ENCODE assay signal across 8 mouse cellular contexts in the genomic region with DNA sequence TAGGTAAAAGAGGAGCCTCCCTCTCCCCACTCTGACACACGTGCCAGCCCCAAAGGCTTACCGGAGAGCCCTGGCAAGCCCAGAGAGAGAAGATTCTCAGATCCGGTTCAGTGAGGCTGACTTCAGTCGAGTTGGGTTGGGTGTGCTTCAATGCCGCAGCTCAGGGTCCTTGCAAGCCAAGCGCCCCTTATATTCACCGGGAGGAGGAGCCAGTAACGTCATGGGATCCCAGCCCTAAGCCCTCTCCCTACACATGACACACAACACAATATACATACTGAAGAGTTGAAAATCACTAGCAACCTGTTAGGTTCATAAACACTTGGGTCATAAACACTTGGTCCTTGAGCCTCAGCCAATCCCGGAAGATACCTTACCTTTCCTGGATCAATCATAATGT. TPM values are rescaled to one million over a fixed set of nuclear protein-coding genes. Genes with fewer than 3 reads are reported as not detected.
DNase-seq lines count a peak whose midpoint lies in the region; ATAC-seq and TF ChIP-seq lines count a peak whose summit lies in the region.
"Not testable (repeated sequence)": the region's sequence is repeated elsewhere in the genome, so short reads cannot be mapped to it uniquely, and the experiment has no call there.

No protein-coding gene starts in this region.

- H3K27me3 ChIP-seq in ES-Bruce4 (ENCODE audit: control insufficient read depth, insufficient read depth, low read length, poor library complexity, severe bottlenecking); forebrain, embryonic 15.5 days; kidney, embryonic 14.5 days (ENCODE audit: control insufficient read depth, insufficient read depth, low read length); liver, embryonic 11.5 days (replicated peaks; ENCODE audit: control insufficient read depth, insufficient read depth, low read length); midbrain, embryonic 11.5 days (ENCODE audit: control insufficient read depth, insufficient read depth, low read length); neural tube, embryonic 15.5 days (replicated peaks): not testable (repeated sequence)
- H3K27me3 ChIP-seq in embryonic facial prominence, embryonic 10.5 days (replicated peaks; ENCODE audit: low read depth, poor library complexity, severe bottlenecking), result peaks cover 59% of the 10 kb centered on the region
- peaks cover 39% of the 10 kb centered on the region for H3K27me3 ChIP-seq in hindbrain, embryonic 10.5 days (ENCODE audit: insufficient read depth, poor library complexity, severe bottlenecking)

- not testable (repeated sequence) for TF ChIP-seq CTCF in ES-Bruce4 (IDR thresholded peaks at IDR 0.05; ENCODE audit: low read depth, low read length)

- H3K9ac ChIP-seq in ES-Bruce4 (ENCODE audit: low read depth, poor library complexity, severe bottlenecking), result peak overlapping the region; percentile 95
- H3K9ac ChIP-seq in forebrain, embryonic 15.5 days (replicated peaks); kidney, embryonic 14.5 days (ENCODE audit: low read depth, low read length); liver, embryonic 11.5 days (ENCODE audit: low read depth, low read length); midbrain, embryonic 11.5 days (ENCODE audit: low read length); neural tube, embryonic 15.5 days (replicated peaks): not testable (repeated sequence)

- 15% methylated on average over 9 of the region's 9 CpGs for whole genome bisulfite sequencing in embryonic facial prominence, embryonic 10.5 days
- WGBS in forebrain, embryonic 15.5 days, result 28% methylated on average over 9 of the region's 9 CpGs
- WGBS in hindbrain, embryonic 10.5 days, result 16% methylated on average over 9 of the region's 9 CpGs
- WGBS in kidney, embryonic 14.5 days, result 13% methylated on average over 7 of the region's 9 CpGs
- 18% methylated on average over 7 of the region's 9 CpGs for WGBS in liver, embryonic 11.5 days
- WGBS in midbrain, embryonic 11.5 days, result 19% methylated on average over 5 of the region's 9 CpGs
- 27% methylated on average over 9 of the region's 9 CpGs for WGBS in neural tube, embryonic 15.5 days

- peak overlapping the region; percentile 96 for H3K4me3 ChIP-seq in ES-Bruce4 (ENCODE audit: low read depth, low read length)
- peak overlapping the region; percentile 52 for H3K4me3 ChIP-seq in embryonic facial prominence, embryonic 10.5 days
- H3K4me3 ChIP-seq in forebrain, embryonic 15.5 days, result peak overlapping the region; percentile 30
- H3K4me3 ChIP-seq in hindbrain, embryonic 10.5 days, result peak overlapping the region; percentile 49
- peak overlapping the region; percentile 31 for H3K4me3 ChIP-seq in kidney, embryonic 14.5 days (ENCODE audit: low read length)
- H3K4me3 ChIP-seq in liver, embryonic 11.5 days (ENCODE audit: low read depth, low read length), result peak overlapping the region; percentile 37
- H3K4me3 ChIP-seq in midbrain, embryonic 11.5 days (ENCODE audit: low read depth, low read length), result peak overlapping the region; percentile 25; the same call in 1 of the 2 replicates
- peak overlapping the region; percentile 34 for H3K4me3 ChIP-seq in neural tube, embryonic 15.5 days (replicated peaks)

- ATAC-seq in forebrain, embryonic 15.5 days (replicated peaks), result 0 out of 2 replicates have a peak, but pooled peaks have one; percentile 43
- peak; percentile 71; the same call in 1 of the 2 replicates for ATAC-seq in kidney, embryonic 14.5 days (ENCODE audit: low FRiP score, low TSS enrichment)
- ATAC-seq in liver, embryonic 11.5 days (replicated peaks; ENCODE audit: low FRiP score); midbrain, embryonic 11.5 days (ENCODE audit: low FRiP score): not testable (repeated sequence)
- peak; percentile 47; the same call in 1 of the 2 replicates for ATAC-seq in neural tube, embryonic 15.5 days (ENCODE audit: low FRiP score)

- DNase-seq in embryonic facial prominence, embryonic 10.5 days (ENCODE audit: low spot score), result peak; percentile 11
- not testable (repeated sequence) for DNase-seq in hindbrain, embryonic 10.5 days (ENCODE audit: low spot score); liver, embryonic 11.5 days (ENCODE audit: low spot score); midbrain, embryonic 11.5 days (ENCODE audit: low spot score, missing footprints)

- H3K27ac ChIP-seq in ES-Bruce4 (ENCODE audit: insufficient read depth, low read length), result peak overlapping the region; percentile 98
- H3K27ac ChIP-seq in embryonic facial prominence, embryonic 10.5 days (replicated peaks); forebrain, embryonic 15.5 days (replicated peaks); hindbrain, embryonic 10.5 days; kidney, embryonic 14.5 days (ENCODE audit: low read depth, low read length); liver, embryonic 11.5 days (ENCODE audit: low read depth, low read length); midbrain, embryonic 11.5 days (ENCODE audit: low read depth, low read length); neural tube, embryonic 15.5 days (replicated peaks): not testable (repeated sequence)

- peaks cover 21% of the 10 kb centered on the region for H3K36me3 ChIP-seq in ES-Bruce4 (ENCODE audit: control insufficient read depth, insufficient read depth, low read length, poor library complexity, severe bottlenecking)
- H3K36me3 ChIP-seq in embryonic facial prominence, embryonic 10.5 days (replicated peaks); forebrain, embryonic 15.5 days; hindbrain, embryonic 10.5 days; kidney, embryonic 14.5 days (ENCODE audit: control insufficient read depth, insufficient read depth, low read length); liver, embryonic 11.5 days (ENCODE audit: control insufficient read depth, insufficient read depth, low read length); midbrain, embryonic 11.5 days (ENCODE audit: control insufficient read depth, insufficient read depth, low read length); neural tube, embryonic 15.5 days: not testable (repeated sequence)

- peak overlapping the region; percentile 48 for H3K4me2 ChIP-seq in forebrain, embryonic 15.5 days (replicated peaks)
- peak overlapping the region; percentile 52 for H3K4me2 ChIP-seq in kidney, embryonic 14.5 days (replicated peaks; ENCODE audit: low read depth, low read length)
- peak overlapping the region; percentile 67 for H3K4me2 ChIP-seq in liver, embryonic 11.5 days
- H3K4me2 ChIP-seq in midbrain, embryonic 11.5 days, result peak overlapping the region; percentile 58
- H3K4me2 ChIP-seq in neural tube, embryonic 15.5 days, result peak overlapping the region; percentile 61

- not testable (repeated sequence) for H3K9me3 ChIP-seq in ES-Bruce4 (replicated peaks; ENCODE audit: control insufficient read depth, insufficient read depth, low read length, poor library complexity, severe bottlenecking); embryonic facial prominence, embryonic 10.5 days; forebrain, embryonic 15.5 days; hindbrain, embryonic 10.5 days; kidney, embryonic 14.5 days (ENCODE audit: control insufficient read depth, low read length); liver, embryonic 11.5 days (ENCODE audit: control insufficient read depth, low read length); midbrain, embryonic 11.5 days (ENCODE audit: control insufficient read depth, low read length); neural tube, embryonic 15.5 days (replicated peaks)

- H3K4me1 ChIP-seq in ES-Bruce4 (ENCODE audit: control insufficient read depth, insufficient read depth, low read length); embryonic facial prominence, embryonic 10.5 days; forebrain, embryonic 15.5 days; hindbrain, embryonic 10.5 days (replicated peaks); kidney, embryonic 14.5 days (ENCODE audit: control insufficient read depth, insufficient read depth, low read length); liver, embryonic 11.5 days (replicated peaks; ENCODE audit: control insufficient read depth, insufficient read depth, low read length); midbrain, embryonic 11.5 days (ENCODE audit: control insufficient read depth, insufficient read depth, low read length); neural tube, embryonic 15.5 days: not testable (repeated sequence)

- TF ChIP-seq EP300 in ES-Bruce4 (IDR thresholded peaks at IDR 0.05; ENCODE audit: insufficient read depth, low read depth, low read length), result not testable (repeated sequence)

- TF ChIP-seq POLR2A in ES-Bruce4 (IDR thresholded peaks at IDR 0.05; ENCODE audit: insufficient read depth, low read length), result not testable (repeated sequence)

RNA-seq across cellular contexts. Expression of a gene that starts 0.6 kb away (rescaled TPM):
- polyA plus RNA-seq in ES-Bruce4 (2011; ENCODE audit: insufficient read depth, insufficient read length, low read depth, missing spikeins), result 44.5 and 63.0 TPM in 2 replicates
- polyA plus RNA-seq in embryonic facial prominence, embryonic 10.5 days (2016; fragmentation: Nextera tagmentation; extraction: Ambion mirVana), result 0.92 and 1.2 TPM in 2 replicates
- polyA plus RNA-seq in forebrain, embryonic 15.5 days (2015; fragmentation: Nextera tagmentation; extraction: Ambion mirVana), result 1.5 and 2.2 TPM in 2 replicates
- 0.50 and 1.5 TPM in 2 replicates for polyA plus RNA-seq in hindbrain, embryonic 10.5 days (2016; fragmentation: Nextera tagmentation; extraction: Ambion mirVana)
- 2.2 and 2.3 TPM in 2 replicates for polyA plus RNA-seq in kidney, embryonic 14.5 days (2014; fragmentation: Nextera tagmentation; extraction: Ambion mirVana)
- 2.9 and 4.0 TPM in 2 replicates for polyA plus RNA-seq in liver, embryonic 11.5 days (2014; fragmentation: Nextera tagmentation; extraction: Ambion mirVana)
- 0.77 and 0.91 TPM in 2 replicates for polyA plus RNA-seq in midbrain, embryonic 11.5 days (2014; fragmentation: Nextera tagmentation; extraction: Ambion mirVana)
- polyA plus RNA-seq in neural tube, embryonic 15.5 days (2015; fragmentation: Nextera tagmentation; extraction: Ambion mirVana), result 5.0 and 5.6 TPM in 2 replicates

RNA-seq across cellular contexts. Expression of a gene that starts 25.7 kb away (rescaled TPM):
- 1.8 and 1.9 TPM in 2 replicates for polyA plus RNA-seq in ES-Bruce4 (2011; ENCODE audit: insufficient read depth, insufficient read length, low read depth, missing spikeins)
- not detected in 2 replicates for polyA plus RNA-seq in embryonic facial prominence, embryonic 10.5 days (2016; fragmentation: Nextera tagmentation; extraction: Ambion mirVana)
- polyA plus RNA-seq in forebrain, embryonic 15.5 days (2015; fragmentation: Nextera tagmentation; extraction: Ambion mirVana), result not detected in 2 replicates
- polyA plus RNA-seq in hindbrain, embryonic 10.5 days (2016; fragmentation: Nextera tagmentation; extraction: Ambion mirVana), result 0.04 TPM in 1 of 2 replicates, not detected in the other
- not detected in 2 replicates for polyA plus RNA-seq in kidney, embryonic 14.5 days (2014; fragmentation: Nextera tagmentation; extraction: Ambion mirVana)
- 0.10 TPM in 1 of 2 replicates, not detected in the other for polyA plus RNA-seq in liver, embryonic 11.5 days (2014; fragmentation: Nextera tagmentation; extraction: Ambion mirVana)
- 0.06 and 0.11 TPM in 2 replicates for polyA plus RNA-seq in midbrain, embryonic 11.5 days (2014; fragmentation: Nextera tagmentation; extraction: Ambion mirVana)
- polyA plus RNA-seq in neural tube, embryonic 15.5 days (2015; fragmentation: Nextera tagmentation; extraction: Ambion mirVana), result 0.04 TPM in 1 of 2 replicates, not detected in the other

Comparison
In these comparisons a context has a peak if more than half of its experiments do, and no peak if none do; other contexts are left out.
1. H3K4me3 ChIP-seq: peak in every context shown above with its lines; median percentile 96 in ES-Bruce4; 52 in embryonic facial prominence, embryonic 10.5 days; 49 in hindbrain, embryonic 10.5 days; 37 in liver, embryonic 11.5 days; 34 in neural tube, embryonic 15.5 days; 31 in kidney, embryonic 14.5 days; 30 in forebrain, embryonic 15.5 days; 25 in midbrain, embryonic 11.5 days.